Mouse (Mus musculus) kidney, postnatal 25 days (tissue): Measurements from ENCODE around the gene Olfr1412.

Source experiments
- DNase-seq, 2 experiments: peaks; one replicate each; pipeline ENCODE4 v3.0.0; 2021; ENCODE audit warnings: mixed read lengths in 2 of 2

The Olfr1412 gene

DNA sequence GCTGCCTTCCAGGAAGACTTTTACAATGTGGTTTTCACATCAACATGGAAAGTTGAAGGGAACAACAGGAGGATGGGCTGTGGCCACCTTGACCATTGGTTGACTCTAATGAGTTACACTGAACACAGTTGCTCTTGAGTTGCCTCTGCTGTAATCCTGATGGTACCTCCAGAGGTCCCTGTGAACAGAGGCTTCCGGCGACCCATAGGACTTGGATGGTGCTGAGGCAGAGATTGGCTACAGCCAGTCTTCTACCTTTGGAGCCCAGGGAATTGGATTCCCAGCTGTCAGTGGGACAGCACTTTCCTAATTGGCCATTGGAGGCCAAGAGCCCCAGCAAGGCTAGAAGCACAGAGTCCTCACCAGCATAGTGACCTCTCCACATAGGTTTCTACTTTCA is at the start of gene Olfr1412:
Gene Olfr1412, plus strand, starts transcription at position 301 of the 400 bp plus-strand sequence.
- no peak for DNase-seq

DNA sequence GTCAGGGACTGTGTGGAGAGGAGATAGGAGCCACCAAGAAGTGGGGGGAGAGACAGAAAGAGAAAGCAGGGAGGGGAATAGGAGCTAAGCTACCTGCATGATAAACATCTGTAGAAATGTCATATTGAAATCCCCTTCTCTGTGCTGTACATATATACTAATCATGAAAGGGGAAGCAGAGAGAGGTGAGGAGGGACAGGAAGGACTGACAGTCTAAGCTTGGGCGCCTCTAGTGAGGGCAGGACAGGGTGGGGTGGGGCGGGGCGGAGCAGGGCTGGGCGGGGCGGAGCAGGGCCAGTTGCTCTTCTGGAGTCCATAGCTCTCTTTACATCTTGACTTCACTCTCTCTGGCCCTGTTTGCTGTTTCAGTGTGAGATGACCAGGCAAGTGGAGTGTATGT is 48.6 kb upstream of the Olfr1412 start:
- no peak for DNase-seq

DNA sequence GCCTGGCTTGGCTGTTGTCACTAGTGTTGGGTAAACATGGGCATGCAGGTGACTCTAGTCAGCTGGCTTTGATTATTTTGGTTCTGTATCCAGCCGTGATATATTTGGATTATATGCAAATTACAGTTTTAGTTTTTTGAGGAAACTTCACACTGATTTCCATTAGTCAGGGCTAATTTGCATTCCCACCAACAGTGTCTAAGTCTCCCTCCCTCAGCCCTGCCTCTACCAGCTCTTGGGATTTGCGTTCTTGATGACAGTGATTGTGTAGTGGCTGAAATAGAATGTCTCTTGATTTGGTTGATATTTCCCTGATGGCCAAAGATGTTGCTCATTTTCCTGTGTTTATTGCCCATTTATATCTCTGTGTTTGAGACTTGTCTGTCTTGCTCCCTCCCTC is 46.5 kb upstream of the Olfr1412 start:
- no peak for DNase-seq

DNA sequence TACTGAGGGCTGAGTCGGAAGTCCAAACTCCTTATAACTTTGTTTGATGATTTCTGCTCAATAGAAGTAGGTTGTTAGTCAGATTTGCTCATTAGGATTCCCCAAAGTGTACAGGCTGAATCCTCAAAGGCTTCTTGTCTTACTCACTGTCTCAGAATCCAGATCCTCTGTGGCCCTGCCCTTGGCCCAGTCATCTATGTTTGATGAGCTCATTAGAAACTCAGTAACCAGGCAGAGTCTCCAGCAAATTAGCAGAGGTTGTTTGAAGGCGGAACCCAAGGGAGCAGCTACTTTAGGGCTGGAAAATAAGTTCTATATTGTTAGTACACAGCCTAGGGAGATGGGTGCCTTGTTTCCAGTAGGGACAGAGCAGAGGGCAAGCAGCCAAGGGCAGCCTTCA is 39.6 kb upstream of the Olfr1412 start:
- DNase-seq: no peak

DNA sequence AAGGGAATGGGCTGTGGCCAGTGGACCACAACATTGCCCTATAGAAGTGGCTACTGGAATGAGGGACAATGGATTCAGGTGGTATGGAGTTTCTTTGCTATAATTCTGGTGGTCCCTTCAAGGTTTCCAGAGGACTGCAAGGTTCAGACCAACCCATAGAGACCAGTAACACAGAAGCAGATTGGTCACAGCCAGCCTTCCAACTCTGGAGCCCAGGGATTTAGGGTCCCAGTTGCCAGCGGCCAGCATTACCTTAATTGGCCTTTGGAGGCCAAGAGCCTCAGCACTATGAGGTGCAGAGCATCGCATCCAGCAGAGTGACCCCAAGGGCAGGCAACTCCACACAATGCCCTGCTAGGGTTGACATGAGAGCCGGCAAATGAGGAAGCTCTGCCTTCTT is 14.6 kb upstream of the Olfr1412 start, which contains the start of gene Olfr1413:
Gene Olfr1413, plus strand, starts transcription at position 301 of the 400 bp plus-strand sequence.
- DNase-seq: no peak

DNA sequence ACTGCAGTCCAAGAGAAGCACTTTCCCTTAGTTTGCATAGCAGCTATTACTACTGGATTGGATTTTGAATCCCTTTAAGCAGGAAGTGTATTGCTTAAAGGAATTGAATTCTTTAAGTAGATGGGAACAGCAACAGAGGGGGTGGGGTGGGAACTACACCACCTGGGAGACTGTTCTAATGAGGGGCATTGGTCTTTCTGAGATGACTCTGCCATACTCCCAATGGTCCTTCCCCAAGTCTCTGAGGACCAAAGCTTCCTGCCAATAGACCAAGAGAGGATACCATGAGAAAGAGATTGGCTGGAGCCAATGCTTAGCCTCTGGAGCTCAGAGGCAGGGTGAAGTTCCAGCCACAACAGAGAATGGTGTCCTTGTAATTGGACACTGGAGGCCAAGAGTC is 8.5 kb downstream of the Olfr1412 start, which contains the start of gene Olfr1411:
Gene Olfr1411, plus strand, starts transcription at position 301 of the 400 bp plus-strand sequence.
- no peak for DNase-seq

DNA sequence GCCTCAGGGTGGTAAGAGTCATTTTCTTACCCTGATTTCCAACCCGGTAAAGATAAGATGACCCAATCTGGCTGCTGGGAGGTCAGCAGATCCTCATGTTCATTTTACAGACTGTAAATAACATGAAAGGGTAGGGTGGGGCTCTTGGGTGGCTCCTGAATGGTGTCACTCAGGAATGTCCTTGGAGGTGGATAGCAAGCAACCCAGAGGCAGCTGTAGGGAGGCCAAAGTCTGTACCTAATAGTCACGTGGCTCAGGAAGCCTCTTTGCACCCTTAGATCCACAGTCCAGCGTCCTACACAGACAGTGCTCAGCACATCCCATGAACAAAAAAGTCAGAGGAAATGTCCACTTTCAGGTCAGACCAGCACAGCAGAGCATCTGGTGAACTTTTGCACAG is 10.4 kb downstream of the Olfr1412 start:
- no peak for DNase-seq

DNA sequence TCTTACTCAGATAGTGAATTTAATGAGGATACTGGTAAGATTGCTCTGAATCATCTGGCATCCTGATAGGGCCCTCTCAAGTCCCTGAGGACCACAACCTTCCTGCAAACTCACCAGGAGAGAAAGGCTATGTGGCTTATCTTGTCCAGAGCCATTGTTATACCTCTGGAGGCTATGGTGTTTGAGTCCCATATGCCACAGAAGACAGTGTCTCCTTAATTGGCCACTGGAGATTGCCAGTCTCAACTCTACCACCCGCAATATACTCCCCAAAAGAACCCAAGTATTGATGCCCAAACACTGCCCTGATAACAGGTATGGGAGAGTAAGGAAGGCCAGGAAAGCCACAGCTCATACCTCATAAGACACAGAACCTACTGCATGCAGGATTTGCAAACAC is 19.9 kb downstream of the Olfr1412 start, which contains the start of gene Olfr1410:
Gene Olfr1410, plus strand, starts transcription at position 301 of the 400 bp plus-strand sequence.
- DNase-seq: no peak

DNA sequence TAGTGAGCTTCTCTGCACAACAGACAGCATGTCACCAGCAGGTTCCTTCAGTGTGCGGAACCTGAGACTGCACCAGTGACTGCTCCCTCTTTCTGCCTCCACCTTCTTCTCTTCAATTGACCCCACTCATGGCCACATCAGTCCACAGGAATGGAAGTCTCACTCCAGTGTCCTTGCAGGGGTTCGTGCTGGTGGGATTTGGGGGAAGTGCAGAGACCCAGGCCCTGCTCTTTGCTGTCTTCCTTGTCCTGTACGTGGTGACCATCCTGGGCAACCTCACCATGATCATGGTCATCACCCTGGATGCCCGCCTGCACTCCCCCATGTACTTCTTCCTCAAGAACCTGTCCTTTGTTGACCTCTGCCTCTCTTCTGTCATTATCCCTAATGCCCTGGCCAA is 22.1 kb downstream of the Olfr1412 start:
- DNase-seq: no peak

DNA sequence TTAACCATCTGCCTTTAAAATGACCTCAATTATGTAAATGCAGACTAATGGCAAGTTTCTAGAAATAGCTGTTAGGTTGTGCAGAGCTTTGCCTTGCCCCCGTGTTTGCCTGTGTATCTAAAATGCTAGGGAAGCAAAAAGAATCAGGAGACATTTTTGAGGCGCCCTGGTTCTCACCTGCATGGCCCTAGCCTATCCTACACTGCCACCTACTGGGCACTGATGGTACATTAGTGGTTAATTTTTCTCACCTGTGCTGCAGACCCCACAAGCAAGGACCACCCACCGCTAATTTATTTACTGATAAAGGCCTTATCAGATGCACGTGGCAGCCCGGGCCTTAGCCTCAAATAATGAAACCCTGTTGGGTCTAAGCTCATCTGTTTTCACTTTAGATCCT is 25.4 kb downstream of the Olfr1412 start:
- peak; percentile 43 to 72 for DNase-seq

DNA sequence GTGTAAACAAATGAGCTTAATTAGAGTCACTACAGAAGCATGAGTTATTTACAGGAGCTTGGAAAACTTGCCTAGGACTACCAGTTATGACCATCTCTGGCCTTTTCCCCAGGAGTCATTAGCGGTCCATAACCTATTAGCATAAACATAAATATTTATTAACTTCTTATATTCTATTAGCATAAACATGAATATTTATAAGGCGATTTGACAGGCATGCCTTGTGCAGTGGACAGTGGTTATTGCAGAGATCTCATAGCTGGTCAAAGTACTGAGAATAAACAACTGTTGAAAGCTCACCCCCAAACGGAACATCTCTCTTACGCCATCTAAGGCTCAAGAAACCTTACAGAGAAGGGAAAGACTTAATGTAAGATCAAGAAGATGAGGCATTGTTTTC is 27.6 kb downstream of the Olfr1412 start:
- DNase-seq: no peak

DNA sequence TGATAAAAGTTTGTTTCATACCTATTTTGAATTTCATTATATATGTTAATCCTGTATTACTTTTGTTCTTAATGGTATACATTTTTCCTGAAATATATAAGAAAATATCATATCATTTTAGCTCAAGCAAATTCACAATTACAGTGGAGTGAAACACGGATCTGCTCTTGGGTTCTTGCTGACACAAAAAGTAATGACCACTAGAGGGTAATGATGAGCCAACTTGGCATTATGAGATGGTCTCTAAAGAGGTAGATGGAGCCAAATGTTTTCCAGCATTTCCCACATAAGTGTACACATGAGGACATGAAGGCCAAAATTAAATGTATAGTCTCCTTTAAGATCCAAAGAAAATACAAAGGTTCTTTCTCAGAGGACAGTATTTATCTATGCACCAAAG is 28.9 kb downstream of the Olfr1412 start:
- no peak for DNase-seq

DNA sequence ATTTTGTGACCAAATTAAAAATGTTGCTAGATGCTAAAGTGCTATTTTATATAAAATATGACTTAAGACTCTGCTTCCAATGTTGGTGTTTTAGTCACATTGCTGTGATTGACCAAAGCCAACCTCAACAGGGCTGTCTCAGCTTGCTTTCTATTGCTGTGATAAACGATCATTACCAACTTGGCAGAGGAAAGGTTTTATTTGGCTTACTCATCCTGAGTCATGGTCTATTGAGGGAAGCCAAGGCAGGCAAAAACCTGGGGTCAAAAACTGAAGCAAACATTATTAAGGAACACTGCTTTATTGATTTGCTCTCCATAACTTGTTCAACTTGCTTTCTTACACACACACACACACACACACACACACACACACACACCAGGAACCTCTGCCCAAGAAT is 30.5 kb downstream of the Olfr1412 start:
- no peak for DNase-seq

DNA sequence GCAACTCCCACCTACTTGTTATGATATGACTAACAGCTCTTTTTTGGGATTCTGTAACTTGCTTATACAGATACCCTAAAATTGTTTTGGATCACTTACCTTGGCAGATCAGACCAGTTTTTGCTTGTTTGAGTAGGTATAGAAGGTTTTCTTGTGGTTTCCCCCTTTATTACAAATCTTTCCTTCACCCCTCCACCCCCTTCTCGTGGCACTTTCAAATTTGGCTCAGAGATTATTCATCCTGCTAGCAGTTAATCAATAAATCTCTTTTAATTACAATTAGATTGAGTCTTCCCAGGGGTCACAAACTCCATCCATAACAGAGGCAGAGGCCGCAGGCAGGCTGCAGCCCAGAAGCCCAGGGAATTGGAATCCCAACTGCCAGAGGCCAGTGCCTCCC is 31.9 kb downstream of the Olfr1412 start, which contains the start of gene Olfr12:
Gene Olfr12, plus strand, starts transcription at position 301 of the 400 bp plus-strand sequence.
- DNase-seq: no peak

DNA sequence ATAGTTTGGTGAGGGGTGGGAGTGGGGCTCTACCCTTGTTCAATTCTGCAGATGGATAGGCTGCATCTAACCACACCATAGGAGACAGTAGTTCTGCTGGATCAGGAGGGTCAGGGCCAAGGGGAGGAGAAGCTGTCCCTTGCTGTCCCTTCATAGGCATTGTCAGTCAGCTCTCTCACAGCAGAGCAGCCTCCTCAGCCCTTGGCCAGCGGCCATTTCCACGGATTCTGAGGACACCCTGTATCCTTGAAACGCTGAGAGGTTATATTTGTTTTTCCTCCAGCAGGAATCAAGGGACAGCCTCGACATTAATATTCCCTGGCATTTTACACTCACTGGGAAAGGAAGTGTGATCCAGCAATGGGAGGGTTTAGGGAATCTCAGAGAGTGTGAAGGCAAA is 32.8 kb downstream of the Olfr1412 start:
- DNase-seq: no peak

DNA sequence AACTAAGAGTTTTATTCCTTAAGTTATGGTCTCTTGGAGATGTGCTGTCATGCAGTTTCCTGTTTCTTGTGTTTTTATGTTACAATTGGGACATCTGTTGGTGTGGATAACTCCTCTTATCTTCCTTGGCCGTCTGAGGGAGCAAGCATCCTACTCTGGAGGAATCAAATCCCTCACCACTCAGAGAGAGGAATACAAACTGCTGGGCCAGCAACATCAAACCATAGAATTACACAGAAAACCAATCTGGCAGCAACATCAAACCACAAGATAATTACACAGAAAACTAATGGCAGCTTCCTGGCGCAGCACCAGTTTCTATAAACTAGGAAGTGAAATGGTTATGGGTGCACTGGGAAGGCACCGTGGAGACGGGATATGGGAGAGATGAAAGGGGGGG is 42.6 kb downstream of the Olfr1412 start:
- no peak for DNase-seq

DNA sequence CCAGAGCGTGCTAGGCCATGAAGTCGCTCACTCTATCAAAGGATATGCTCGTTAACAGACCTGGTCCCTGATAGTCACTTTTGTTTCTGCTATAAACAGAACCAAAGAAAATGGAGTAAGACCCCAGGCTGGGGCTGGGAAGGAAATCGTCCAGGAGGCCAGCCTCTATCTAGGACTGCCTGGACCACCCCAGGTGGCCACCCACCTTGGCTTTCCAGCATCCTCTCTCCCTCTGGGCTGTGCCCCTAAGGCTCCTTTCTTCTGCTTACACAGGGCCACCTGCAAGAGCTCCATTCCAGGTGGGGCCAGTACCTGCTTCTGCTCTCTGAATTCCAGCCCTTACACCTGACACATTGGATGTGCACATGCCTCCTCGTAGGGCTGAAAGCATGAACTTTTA is 46.6 kb downstream of the Olfr1412 start:
- DNase-seq: no peak

DNA sequence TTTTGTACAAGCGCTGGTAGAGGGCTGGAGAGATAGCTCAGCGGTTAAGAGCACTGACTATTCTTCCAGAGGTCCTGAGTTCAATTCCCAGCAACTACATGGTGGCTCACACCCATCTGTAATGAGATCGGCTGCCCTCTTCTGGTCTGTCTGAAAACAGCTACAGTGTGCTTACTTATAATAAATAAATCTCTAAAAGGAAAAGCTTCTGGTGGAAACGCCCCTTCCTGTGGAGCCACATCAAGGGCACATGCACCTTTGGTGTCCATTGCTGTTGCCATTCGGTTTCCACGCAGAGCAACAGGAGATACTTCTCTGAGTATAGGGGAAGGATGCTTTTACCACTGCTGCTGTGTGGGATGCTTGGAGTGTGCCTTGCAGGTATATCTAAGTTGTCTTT is 47.4 kb downstream of the Olfr1412 start:
- no peak for DNase-seq

DNA sequence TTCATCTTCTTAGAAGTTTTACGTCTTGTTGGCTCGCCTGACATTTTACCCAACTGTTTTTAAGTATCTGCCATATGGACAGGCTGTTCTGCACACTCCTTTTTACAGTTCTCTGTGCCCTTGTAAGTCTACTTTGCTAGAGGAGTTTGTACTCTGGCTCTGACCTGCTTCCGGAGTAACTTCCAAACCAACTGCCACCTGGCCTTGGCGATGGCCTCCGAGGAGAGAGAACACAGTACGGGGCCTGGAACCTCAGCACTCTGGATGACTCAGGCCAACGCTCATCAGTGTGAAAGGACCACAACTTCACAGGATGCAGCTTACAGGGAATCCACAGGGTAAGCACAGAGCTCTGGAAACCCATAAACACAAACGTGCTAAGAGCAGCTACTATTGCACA is 48.1 kb downstream of the Olfr1412 start:
- DNase-seq: no peak

DNA sequence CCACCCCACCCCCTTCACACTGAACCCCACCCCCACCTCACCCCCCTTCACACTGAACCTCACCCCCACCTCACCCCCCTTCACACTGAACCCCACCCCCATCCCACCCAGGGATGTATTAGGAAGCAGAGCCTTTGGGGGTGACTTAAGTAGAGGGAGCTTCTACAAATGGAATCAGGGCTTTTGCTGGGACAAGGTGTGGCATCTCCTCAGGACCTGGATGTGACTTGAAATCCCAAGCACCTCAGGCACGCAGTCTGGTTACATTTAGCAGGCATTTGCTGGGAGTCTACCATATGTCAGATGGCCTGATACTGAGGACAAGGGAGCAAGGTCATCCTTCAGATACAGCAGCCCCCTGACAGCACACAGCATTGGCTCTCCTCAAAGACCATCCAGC is 49.0 kb downstream of the Olfr1412 start:
- no peak for DNase-seq

DNA sequence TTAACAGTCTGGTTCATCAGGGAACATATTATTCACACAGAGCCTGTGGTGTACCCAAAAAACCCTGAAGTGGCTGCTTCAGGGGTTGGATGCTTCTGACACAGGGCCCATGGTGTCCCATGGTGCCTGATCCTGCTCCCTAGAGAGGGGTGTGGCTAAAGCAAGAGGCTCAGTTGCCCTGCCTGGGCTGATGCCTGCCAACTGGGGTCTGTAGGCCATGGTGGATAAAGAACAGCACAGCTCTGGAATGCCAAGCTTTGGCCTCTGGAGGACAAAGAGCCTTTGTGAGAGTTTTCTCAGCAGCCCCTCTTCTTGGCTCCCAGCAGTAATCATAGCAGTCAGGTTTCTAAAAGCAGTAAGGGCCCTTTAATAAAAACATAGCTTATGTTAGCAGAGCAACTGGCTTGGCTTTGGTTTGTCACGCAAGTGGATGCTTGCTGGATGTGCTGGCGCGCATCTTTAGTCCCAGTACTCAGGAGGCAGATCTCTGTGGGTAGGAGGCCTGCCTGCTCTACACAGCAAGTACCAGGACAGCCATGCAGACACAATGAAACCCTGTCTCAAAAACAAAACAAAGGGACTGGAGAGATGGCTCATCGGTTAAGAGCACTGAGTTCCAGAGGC is 49.5 kb downstream of the Olfr1412 start:
- no peak for DNase-seq

DNA sequence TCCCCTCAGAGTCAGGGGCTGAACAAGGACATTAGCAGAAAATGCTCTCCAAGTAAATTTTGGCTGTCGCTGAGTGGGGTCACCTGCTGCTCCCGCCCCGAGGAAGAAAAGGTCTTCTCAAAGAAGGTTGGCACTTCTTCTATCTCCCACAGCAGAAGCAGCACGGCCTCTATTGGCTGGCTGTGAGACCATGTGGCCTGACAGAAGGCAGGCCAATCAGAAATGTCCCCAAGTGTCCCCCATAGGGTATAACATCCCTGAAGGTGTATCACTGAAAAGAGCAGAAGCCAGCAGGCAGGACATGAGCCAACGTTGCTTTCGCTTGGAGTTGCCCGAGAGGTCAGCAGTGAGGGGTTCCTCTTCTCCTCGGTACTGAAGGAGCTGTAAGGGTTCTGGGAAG is 50.4 kb downstream of the Olfr1412 start:
- DNase-seq: no peak

DNA sequence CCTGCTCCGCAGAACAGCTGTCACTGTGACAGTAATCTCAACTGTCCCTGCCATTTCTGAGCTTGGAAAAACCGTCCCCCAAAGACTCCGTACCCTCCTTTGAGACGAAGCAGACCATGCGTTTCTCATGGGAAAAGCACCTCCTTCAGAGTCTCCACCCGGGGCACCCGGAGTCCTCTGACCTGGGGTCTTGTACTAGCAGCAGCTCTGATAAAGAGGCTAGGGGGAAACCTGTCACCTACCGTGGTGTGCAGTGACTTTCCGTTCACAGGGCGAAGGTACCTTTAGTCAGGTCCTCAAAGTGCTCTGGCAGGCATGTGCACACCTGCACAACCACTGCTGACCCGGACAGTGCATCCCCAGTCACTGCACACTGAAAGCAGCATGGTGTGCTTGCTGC is 51.1 kb downstream of the Olfr1412 start:
- DNase-seq: no peak

DNA sequence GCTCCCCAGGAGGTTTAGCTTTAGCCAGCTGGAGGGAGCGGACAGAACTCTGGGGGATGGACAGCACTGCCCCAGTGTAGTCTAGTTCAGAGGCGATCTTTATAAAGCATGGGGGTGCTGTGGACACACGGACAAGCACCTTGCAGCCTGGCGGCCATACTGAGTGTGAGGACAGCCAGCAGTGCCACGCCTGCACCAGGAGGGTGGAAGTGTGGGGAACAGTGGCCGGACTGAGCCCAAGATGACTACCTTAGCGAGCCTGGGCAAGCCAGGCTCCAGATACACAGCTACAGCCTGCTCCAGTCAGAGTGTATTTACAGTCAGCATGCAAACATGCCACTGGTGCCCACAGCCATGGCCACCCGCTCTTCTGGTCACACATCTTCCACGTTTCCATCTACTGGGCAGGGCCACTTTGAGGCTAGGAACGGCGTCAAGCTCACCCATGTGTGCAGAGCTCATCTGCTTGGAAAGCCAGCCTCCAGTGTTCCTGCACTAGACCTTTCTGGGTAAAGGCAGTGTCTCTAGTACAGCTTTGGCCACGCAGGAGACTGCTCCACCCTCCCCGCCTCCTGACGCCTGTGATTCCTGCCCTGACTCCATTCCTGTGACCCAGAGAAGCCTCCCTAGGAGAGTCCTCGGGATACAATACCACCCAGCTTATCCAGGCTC is 52.1 kb downstream of the Olfr1412 start:
- no peak for DNase-seq

DNA sequence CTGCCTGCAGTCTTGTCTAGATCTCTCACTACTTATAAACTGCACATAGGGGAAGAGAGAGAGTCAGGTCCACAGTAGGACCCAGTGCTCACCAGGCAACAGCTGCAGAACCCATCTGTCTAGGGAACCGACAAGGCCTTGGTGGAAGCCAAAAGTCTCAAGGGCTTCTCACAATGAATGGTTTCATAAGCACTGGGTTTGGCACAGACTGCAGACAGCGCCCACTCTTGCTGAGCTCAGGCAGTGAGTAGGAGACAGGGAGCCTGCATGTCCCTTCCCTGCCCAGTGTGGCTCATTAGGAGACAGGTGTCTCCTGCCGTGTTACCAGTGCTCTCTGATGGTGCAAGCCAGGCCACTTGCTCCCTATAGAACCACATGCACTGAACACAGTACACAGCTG is 52.6 kb downstream of the Olfr1412 start:
- DNase-seq: no peak
